Mouse (Mus musculus): ENCODE results near the gene Gm11020. TPM values are rescaled to one million over a fixed set of nuclear protein-coding genes. Genes with fewer than 3 reads are reported as not detected.
A peak's percentile ranks its signal among the peaks of the same experiment; 100 is the strongest.
"Not testable (repeated sequence)": the region's sequence is repeated elsewhere in the genome, so short reads cannot be mapped to it uniquely, and the experiment has no call there.

Gene Gm11020
- polyA plus RNA-seq, 1 experiment from 2014 or later = not detected

- Histone ChIP-seq H3K27me3 (ENCODE audit: control insufficient read depth, insufficient read depth, low read length) (no peaks in the 10 kb centered on the region), H3K27ac (replicated peaks; ENCODE audit: low read depth, low read length) (no peak overlapping the region), H3K9me3 (ENCODE audit: control insufficient read depth, low read length) (no peaks in the 10 kb centered on the region), H3K4me3 (replicated peaks; ENCODE audit: low read depth, low read length) (no peak overlapping the region), H3K4me1 (ENCODE audit: control insufficient read depth, insufficient read depth, low read length) (no peaks in the 10 kb centered on the region), H3K4me2 (ENCODE audit: low read length) (no peak overlapping the region), H3K9ac (replicated peaks; ENCODE audit: low read length) (no peak overlapping the region), H3K36me3 (ENCODE audit: control insufficient read depth, insufficient read depth, low read length) (no peaks in the 10 kb centered on the region)
- DNase-seq = no peak
- 76% methylated on average over 4 of the region's 4 CpGs for WGBS
- ATAC-seq (ENCODE audit: low FRiP score, low TSS enrichment) = no peak
Observed at GRCm38 (mm10) chr8:104313311-104313710, 8.1 kb upstream of the Gm11020 start.

DNA sequence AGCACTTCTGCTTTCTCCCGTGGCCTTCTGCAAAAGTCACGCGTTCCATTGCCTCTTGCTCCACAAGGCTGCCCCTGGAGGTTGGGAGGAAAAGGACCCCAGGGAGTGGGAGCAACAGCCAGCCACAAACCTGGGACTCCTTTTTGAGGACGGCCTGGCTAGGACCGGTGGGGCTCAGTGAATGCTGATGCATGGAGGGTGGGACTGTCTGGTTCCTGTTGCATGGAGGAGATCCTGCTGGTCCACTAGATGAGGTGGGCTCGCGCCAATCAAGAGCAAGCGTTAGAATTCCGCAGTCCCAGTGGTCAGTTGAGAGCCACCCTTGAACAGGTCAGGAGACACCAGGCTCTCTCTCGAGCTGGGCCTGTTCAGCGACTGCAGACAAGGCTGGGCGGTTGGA lies 563 bp downstream of the Gm11020 start, which contains the start of gene Cmtm2b:
Gene Cmtm2b, plus strand, starts transcription at position 301 of the 400 bp plus-strand sequence.
- H3K4me2 ChIP-seq (ENCODE audit: low read length); H3K9ac ChIP-seq (replicated peaks; ENCODE audit: low read length); H3K9me3 ChIP-seq (ENCODE audit: control insufficient read depth, low read length); H3K4me1 ChIP-seq (ENCODE audit: control insufficient read depth, insufficient read depth, low read length); H3K27ac ChIP-seq (replicated peaks; ENCODE audit: low read depth, low read length); DNase-seq; ATAC-seq (ENCODE audit: low FRiP score, low TSS enrichment); H3K27me3 ChIP-seq (ENCODE audit: control insufficient read depth, insufficient read depth, low read length); H3K36me3 ChIP-seq (ENCODE audit: control insufficient read depth, insufficient read depth, low read length); H3K4me3 ChIP-seq (replicated peaks; ENCODE audit: low read depth, low read length): not testable (repeated sequence)
- WGBS = 92% methylated on average over 12 of the region's 12 CpGs

DNA sequence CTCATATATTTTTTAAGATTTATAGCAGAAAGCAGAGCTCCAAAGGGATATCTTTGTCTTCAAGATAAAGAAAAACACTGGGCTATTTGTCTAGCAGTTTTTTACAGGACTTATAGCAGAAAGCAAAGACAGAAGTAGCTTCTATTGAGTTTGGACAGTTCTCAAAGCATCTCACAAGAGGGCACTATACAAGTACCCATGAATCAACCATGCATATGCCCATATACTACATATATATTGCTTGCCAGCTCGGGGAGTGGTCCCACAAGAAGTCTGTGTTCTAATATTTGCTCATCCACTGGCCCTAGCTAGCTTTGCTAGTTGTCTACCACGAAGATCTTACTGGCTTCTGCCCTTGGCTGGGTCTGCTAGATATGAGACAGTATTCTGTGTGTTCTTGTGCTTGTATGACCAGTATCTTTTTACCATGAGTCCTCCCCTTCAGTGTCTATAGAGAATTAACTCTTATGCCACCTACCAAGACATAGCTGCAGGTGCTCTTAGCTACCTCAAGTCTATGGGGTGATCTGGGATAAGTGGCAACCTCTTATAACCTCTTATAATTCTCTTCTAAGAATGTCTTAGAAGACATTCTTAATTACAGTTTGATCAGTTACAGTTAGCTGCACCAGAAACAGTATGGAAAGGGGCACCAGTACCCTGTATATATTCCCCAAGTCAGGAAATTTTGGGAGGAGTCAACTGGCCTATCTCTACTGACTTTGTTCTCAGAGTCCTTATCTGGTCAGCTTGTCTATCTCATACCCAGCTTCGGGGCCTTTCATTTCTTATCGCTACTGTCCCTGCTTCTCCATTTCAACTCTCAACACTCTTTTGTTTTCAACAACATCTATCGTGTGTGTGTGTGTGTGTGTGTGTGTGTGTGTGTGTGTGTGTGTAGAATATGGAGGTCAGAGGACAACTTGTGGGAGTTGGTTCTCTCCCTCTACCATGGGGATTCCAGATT lies 11.6 kb downstream of the Gm11020 start:
- Histone ChIP-seq H3K4me1 (ENCODE audit: control insufficient read depth, insufficient read depth, low read length) (no peaks in the 10 kb centered on the region), H3K27me3 (ENCODE audit: control insufficient read depth, insufficient read depth, low read length) (no peaks in the 10 kb centered on the region), H3K9ac (replicated peaks; ENCODE audit: low read length) (no peak overlapping the region), H3K27ac (replicated peaks; ENCODE audit: low read depth, low read length) (no peak overlapping the region), H3K36me3 (ENCODE audit: control insufficient read depth, insufficient read depth, low read length) (no peaks in the 10 kb centered on the region), H3K4me3 (replicated peaks; ENCODE audit: low read depth, low read length) (no peak overlapping the region), H3K4me2 (ENCODE audit: low read length) (no peak overlapping the region), H3K9me3 (ENCODE audit: control insufficient read depth, low read length) (no peaks in the 10 kb centered on the region)
- ATAC-seq (ENCODE audit: low FRiP score, low TSS enrichment) = no peak
- DNase-seq = no peak
- WGBS = 81% methylated on average over 5 of the region's 5 CpGs

GRCm38 (mm10) chr8:104333786-104334185 lies 12.4 kb downstream of the Gm11020 start:
- no peak for DNase-seq
- Histone ChIP-seq H3K4me3 (replicated peaks; ENCODE audit: low read depth, low read length) (no peak overlapping the region), H3K9ac (replicated peaks; ENCODE audit: low read length) (no peak overlapping the region), H3K4me2 (ENCODE audit: low read length) (no peak overlapping the region), H3K36me3 (ENCODE audit: control insufficient read depth, insufficient read depth, low read length) (no peaks in the 10 kb centered on the region), H3K4me1 (ENCODE audit: control insufficient read depth, insufficient read depth, low read length) (no peaks in the 10 kb centered on the region), H3K27me3 (ENCODE audit: control insufficient read depth, insufficient read depth, low read length) (no peaks in the 10 kb centered on the region), H3K9me3 (ENCODE audit: control insufficient read depth, low read length) (no peaks in the 10 kb centered on the region), H3K27ac (replicated peaks; ENCODE audit: low read depth, low read length) (no peak overlapping the region)
- no peak for ATAC-seq (ENCODE audit: low FRiP score, low TSS enrichment)
- 80% methylated on average over 5 of the region's 5 CpGs for WGBS

DNA sequence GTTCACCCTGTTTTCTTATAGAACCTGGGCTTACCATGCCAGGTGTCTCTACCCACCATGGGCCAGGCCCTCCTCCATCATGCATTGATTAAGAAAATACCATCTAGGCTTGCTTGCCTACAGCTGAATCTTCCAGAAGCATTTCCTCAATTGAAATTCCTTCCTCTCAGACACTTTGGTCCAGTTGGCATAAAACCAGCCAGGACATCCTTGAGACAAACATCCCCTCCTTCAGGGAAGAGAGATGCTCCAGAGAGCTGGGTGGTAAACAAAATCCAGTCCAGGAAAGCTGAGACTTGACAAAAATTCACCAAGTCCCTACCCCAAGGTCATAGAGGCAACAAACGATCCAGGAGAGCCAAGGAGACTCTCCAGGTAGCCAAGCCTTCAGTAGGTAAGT lies 12.8 kb downstream of the Gm11020 start:
- H3K36me3 ChIP-seq (ENCODE audit: control insufficient read depth, insufficient read depth, low read length) = no peaks in the 10 kb centered on the region
- no peak overlapping the region for H3K4me2 ChIP-seq (ENCODE audit: low read length)

GRCm38 (mm10) chr8:104336806-104337205 lies 15.4 kb downstream of the Gm11020 start:
- no peaks in the 10 kb centered on the region for H3K9me3 ChIP-seq (ENCODE audit: control insufficient read depth, low read length)
- DNase-seq (no peak), ATAC-seq (ENCODE audit: low FRiP score, low TSS enrichment) (no peak)
- no peak overlapping the region for H3K4me3 ChIP-seq (replicated peaks; ENCODE audit: low read depth, low read length)
- H3K4me2 ChIP-seq (ENCODE audit: low read length) = no peak overlapping the region
- no peak overlapping the region for H3K9ac ChIP-seq (replicated peaks; ENCODE audit: low read length)
- H3K27me3 ChIP-seq (ENCODE audit: control insufficient read depth, insufficient read depth, low read length) = no peaks in the 10 kb centered on the region
- WGBS = 85% methylated on average over 1 of the region's 1 CpGs
- H3K4me1 ChIP-seq (ENCODE audit: control insufficient read depth, insufficient read depth, low read length) = 0 out of 2 replicates have a peak, but pooled peaks cover 7% of the 10 kb centered on the region
- no peaks in the 10 kb centered on the region for H3K36me3 ChIP-seq (ENCODE audit: control insufficient read depth, insufficient read depth, low read length)
- no peak overlapping the region for H3K27ac ChIP-seq (replicated peaks; ENCODE audit: low read depth, low read length)

More for the DNA sequence above, 12.8 kb downstream of the Gm11020 start:
- DNase-seq (no peak), ATAC-seq (ENCODE audit: low FRiP score, low TSS enrichment) (no peak)
- WGBS = 66% methylated on average over 1 of the region's 1 CpGs
- Histone ChIP-seq H3K4me3 (replicated peaks; ENCODE audit: low read depth, low read length) (no peak overlapping the region), H3K9me3 (ENCODE audit: control insufficient read depth, low read length) (no peaks in the 10 kb centered on the region), H3K27ac (replicated peaks; ENCODE audit: low read depth, low read length) (no peak overlapping the region), H3K4me1 (ENCODE audit: control insufficient read depth, insufficient read depth, low read length) (no peaks in the 10 kb centered on the region), H3K27me3 (ENCODE audit: control insufficient read depth, insufficient read depth, low read length) (no peaks in the 10 kb centered on the region), H3K9ac (replicated peaks; ENCODE audit: low read length) (no peak overlapping the region)

DNA sequence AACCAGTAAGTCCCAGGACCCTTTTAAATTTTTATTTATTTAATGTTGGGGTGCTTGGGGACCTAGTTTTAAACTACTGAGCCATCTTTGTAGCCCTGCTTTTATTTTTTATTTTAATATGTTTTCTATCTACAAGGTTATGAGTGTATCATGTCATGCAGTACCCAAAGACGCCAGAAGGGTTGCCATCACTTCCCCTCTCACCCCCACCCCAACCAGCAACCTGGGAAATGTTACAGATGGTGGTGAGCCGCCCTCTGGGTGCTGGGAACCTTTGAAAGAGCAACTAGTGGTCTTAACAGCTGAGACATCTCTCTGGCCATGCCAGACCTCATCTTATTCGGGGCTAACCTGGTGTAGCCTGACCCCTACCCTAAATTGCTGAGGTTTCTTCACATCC lies 16.5 kb downstream of the Gm11020 start:
- ATAC-seq (ENCODE audit: low FRiP score, low TSS enrichment) = no peak
- H3K36me3 ChIP-seq (ENCODE audit: control insufficient read depth, insufficient read depth, low read length) = no peaks in the 10 kb centered on the region
- no peaks in the 10 kb centered on the region for H3K27me3 ChIP-seq (ENCODE audit: control insufficient read depth, insufficient read depth, low read length)
- H3K4me2 ChIP-seq (ENCODE audit: low read length) = no peak overlapping the region
- WGBS = 53% methylated on average over 3 of the region's 3 CpGs
- H3K9ac ChIP-seq (replicated peaks; ENCODE audit: low read length) = no peak overlapping the region
- H3K27ac ChIP-seq (replicated peaks; ENCODE audit: low read depth, low read length) = no peak overlapping the region
- H3K4me3 ChIP-seq (replicated peaks; ENCODE audit: low read depth, low read length) = no peak overlapping the region
- 0 out of 2 replicates have a peak, but pooled peaks cover 7% of the 10 kb centered on the region for H3K4me1 ChIP-seq (ENCODE audit: control insufficient read depth, insufficient read depth, low read length)
- DNase-seq = no peak
- no peaks in the 10 kb centered on the region for H3K9me3 ChIP-seq (ENCODE audit: control insufficient read depth, low read length)

- Histone ChIP-seq H3K4me2 (ENCODE audit: low read length) (peak within 1 kb of the TSS; percentile 88), H3K27me3 (ENCODE audit: control insufficient read depth, insufficient read depth, low read length) (no peaks in the 10 kb centered on the region), H3K4me1 (ENCODE audit: control insufficient read depth, insufficient read depth, low read length) (0 out of 2 replicates have a peak, but pooled peaks cover 7% of the 10 kb centered on the region), H3K27ac (replicated peaks; ENCODE audit: low read depth, low read length) (no peak within 1 kb of the TSS), H3K4me3 (replicated peaks; ENCODE audit: low read depth, low read length) (peak within 1 kb of the TSS; percentile 50), H3K36me3 (ENCODE audit: control insufficient read depth, insufficient read depth, low read length) (no peaks in the 10 kb centered on the region), H3K9me3 (ENCODE audit: control insufficient read depth, low read length) (no peaks in the 10 kb centered on the region), H3K9ac (replicated peaks; ENCODE audit: low read length) (peak within 1 kb of the TSS; percentile 60)
- DNase-seq = no peak
- no peak for ATAC-seq (ENCODE audit: low FRiP score, low TSS enrichment)
- 15% methylated on average over 18 of the region's 18 CpGs for WGBS
Observed at GRCm38 (mm10) chr8:104339229-104339982, 18.0 kb downstream of the Gm11020 start, which contains the start of gene Cmtm3. TSS of gene Cmtm3 (plus strand) at chr8:104339410.
